Mouse (Mus musculus): ENCODE data around the gene Zfp629. TPM values are rescaled to one million over a fixed set of nuclear protein-coding genes. Genes with fewer than 3 reads are reported as not detected.
"Not testable (repeated sequence)": the region's sequence is repeated elsewhere in the genome, so short reads cannot be mapped to it uniquely, and the experiment has no call there.

The Zfp629 gene
- polyA plus RNA-seq, 1 experiment from 2014 or later, result 12.5 TPM

- Histone ChIP-seq H3K9me3 (ENCODE audit: control insufficient read depth, low read length) (no peaks in the 10 kb centered on the region), H3K27ac (ENCODE audit: low read length) (no peak overlapping the region), H3K27me3 (ENCODE audit: control insufficient read depth, insufficient read depth, low read depth, low read length) (no peaks in the 10 kb centered on the region), H3K9ac (ENCODE audit: low read length) (no peak overlapping the region), H3K4me3 (ENCODE audit: low read length) (no peak overlapping the region), H3K36me3 (ENCODE audit: control insufficient read depth, insufficient read depth, low read length) (no peaks in the 10 kb centered on the region), H3K4me1 (replicated peaks; ENCODE audit: control insufficient read depth, insufficient read depth, low read length) (no peaks in the 10 kb centered on the region), H3K4me2 (ENCODE audit: low read depth, low read length) (no peak overlapping the region)
- WGBS, result 39% methylated on average over 4 of the region's 4 CpGs
- no peak for ATAC-seq (ENCODE audit: low read depth)
These were observed 33.1 kb upstream of the Zfp629 start for GRCm38 (mm10) chr7:127648516-127649201.

DNA sequence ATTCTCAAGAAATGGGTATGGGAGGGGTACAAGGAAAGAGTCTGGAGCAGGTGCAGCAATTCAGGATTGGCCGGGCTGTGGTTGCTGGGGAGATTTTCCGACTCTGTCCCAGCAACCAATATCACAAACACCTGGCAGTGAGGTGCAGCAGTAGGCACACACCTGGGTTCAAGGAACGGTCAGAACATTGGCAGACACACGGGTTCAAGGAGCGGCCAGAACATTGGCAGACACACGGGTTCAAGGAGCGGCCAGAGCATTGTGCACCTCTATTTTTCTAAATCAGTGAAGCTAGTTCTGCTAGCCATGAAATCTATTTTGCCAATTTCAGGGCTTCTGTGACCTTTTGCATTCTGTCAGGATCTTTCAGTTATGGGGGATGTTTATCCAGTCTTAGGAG, 32.0 kb upstream of the Zfp629 start:
- H3K27ac ChIP-seq (ENCODE audit: low read length); H3K27me3 ChIP-seq (ENCODE audit: control insufficient read depth, insufficient read depth, low read depth, low read length); H3K4me3 ChIP-seq (ENCODE audit: low read length); H3K36me3 ChIP-seq (ENCODE audit: control insufficient read depth, insufficient read depth, low read length); H3K9ac ChIP-seq (ENCODE audit: low read length); H3K4me2 ChIP-seq (ENCODE audit: low read depth, low read length); ATAC-seq (ENCODE audit: low read depth); H3K4me1 ChIP-seq (replicated peaks; ENCODE audit: control insufficient read depth, insufficient read depth, low read length); H3K9me3 ChIP-seq (ENCODE audit: control insufficient read depth, low read length): not testable (repeated sequence)
- WGBS, result 80% methylated on average over 7 of the region's 7 CpGs

GRCm38 (mm10) chr7:127646363-127646762, 30.8 kb upstream of the Zfp629 start:
- Histone ChIP-seq H3K27me3 (ENCODE audit: control insufficient read depth, insufficient read depth, low read depth, low read length) (no peaks in the 10 kb centered on the region), H3K9me3 (ENCODE audit: control insufficient read depth, low read length) (no peaks in the 10 kb centered on the region), H3K4me2 (ENCODE audit: low read depth, low read length) (no peak overlapping the region), H3K4me3 (ENCODE audit: low read length) (no peak overlapping the region), H3K27ac (ENCODE audit: low read length) (no peak overlapping the region), H3K9ac (ENCODE audit: low read length) (no peak overlapping the region), H3K4me1 (replicated peaks; ENCODE audit: control insufficient read depth, insufficient read depth, low read length) (no peaks in the 10 kb centered on the region), H3K36me3 (ENCODE audit: control insufficient read depth, insufficient read depth, low read length) (no peaks in the 10 kb centered on the region)
- 75% methylated on average over 4 of the region's 4 CpGs for WGBS
- ATAC-seq (ENCODE audit: low read depth), result no peak

GRCm38 (mm10) chr7:127642254-127642653, 26.7 kb upstream of the Zfp629 start:
- H3K27ac ChIP-seq (ENCODE audit: low read length), result no peak overlapping the region
- no peak overlapping the region for H3K4me2 ChIP-seq (ENCODE audit: low read depth, low read length)
- H3K9me3 ChIP-seq (ENCODE audit: control insufficient read depth, low read length), result no peaks in the 10 kb centered on the region
- no peaks in the 10 kb centered on the region for H3K27me3 ChIP-seq (ENCODE audit: control insufficient read depth, insufficient read depth, low read depth, low read length)
- peaks cover 4% of the 10 kb centered on the region for H3K4me1 ChIP-seq (replicated peaks; ENCODE audit: control insufficient read depth, insufficient read depth, low read length)
- 52% methylated on average over 4 of the region's 4 CpGs for WGBS
- H3K4me3 ChIP-seq (ENCODE audit: low read length), result no peak overlapping the region
- H3K36me3 ChIP-seq (ENCODE audit: control insufficient read depth, insufficient read depth, low read length), result no peaks in the 10 kb centered on the region
- no peak overlapping the region for H3K9ac ChIP-seq (ENCODE audit: low read length)
- no peak for ATAC-seq (ENCODE audit: low read depth)

DNA sequence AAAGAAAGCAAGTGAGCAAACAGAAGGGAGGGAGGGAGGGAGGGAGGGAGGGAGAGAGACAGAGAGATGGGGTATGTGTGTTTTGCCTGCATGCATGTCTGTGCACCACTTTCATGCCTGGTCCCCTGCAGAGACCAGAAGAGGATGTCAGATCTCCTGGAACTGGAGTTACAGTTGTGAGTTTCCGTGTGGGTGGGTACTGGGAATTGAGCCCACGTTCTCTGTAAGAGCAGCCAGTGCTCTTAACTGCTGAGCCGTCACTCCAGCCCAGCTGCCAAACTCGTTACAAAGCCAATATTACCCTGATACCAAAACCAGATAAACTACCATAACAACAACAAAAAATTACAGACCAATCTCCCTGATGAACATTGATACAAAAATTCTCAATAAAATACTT, 25.7 kb upstream of the Zfp629 start:
- Histone ChIP-seq H3K27ac (ENCODE audit: low read length) (no peak overlapping the region), H3K4me3 (ENCODE audit: low read length) (no peak overlapping the region), H3K9me3 (ENCODE audit: control insufficient read depth, low read length) (no peaks in the 10 kb centered on the region), H3K4me2 (ENCODE audit: low read depth, low read length) (no peak overlapping the region), H3K27me3 (ENCODE audit: control insufficient read depth, insufficient read depth, low read depth, low read length) (no peaks in the 10 kb centered on the region), H3K9ac (ENCODE audit: low read length) (no peak overlapping the region), H3K36me3 (ENCODE audit: control insufficient read depth, insufficient read depth, low read length) (no peaks in the 10 kb centered on the region), H3K4me1 (replicated peaks; ENCODE audit: control insufficient read depth, insufficient read depth, low read length) (peaks cover 5% of the 10 kb centered on the region)
- ATAC-seq (ENCODE audit: low read depth), result no peak
- WGBS, result 24% methylated on average over 4 of the region's 4 CpGs

DNA sequence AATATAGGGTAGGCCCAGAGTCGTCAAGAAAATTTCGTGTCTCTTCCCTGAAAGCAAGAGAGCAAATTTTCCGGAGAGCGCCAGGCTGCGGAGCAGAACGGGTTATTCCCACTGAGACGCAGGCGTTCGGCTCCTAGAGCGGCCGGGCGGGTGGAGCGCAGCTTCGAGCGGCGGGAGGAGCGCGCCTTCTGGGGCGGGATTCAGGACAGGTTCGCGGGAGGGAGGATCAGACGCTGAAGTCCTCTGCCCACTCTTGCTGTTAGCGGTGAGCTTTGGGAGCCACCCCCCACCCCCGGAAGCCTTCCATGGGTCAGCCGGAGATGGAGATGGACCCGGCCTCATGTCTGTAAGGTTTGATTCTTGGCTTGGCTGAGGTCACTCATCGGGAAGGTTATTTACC, 21.4 kb upstream of the Zfp629 start:
- peak; percentile 93 for ATAC-seq (ENCODE audit: low read depth)
- under 1% methylated on average over 27 of the region's 27 CpGs for WGBS

DNA sequence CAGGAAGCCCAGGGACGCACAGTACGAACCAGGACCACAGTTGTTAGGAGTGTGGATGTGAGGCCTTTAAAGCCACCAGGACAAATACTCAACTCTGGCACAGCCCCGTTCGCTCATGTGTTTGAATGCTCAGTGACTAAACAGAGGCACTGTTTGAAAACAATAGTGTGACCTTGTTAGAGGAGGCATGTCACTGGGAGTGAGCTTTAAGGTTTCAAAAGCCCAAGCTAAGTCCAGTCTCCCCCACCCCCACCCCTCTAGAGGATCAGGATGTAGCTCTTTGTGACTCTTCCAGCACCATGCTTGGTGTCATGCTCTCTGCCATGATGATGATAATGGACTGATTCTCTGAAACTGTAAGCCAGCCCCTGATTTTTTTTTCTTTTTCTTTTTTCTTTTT, 15.8 kb upstream of the Zfp629 start:
- H3K27me3 ChIP-seq (ENCODE audit: control insufficient read depth, insufficient read depth, low read depth, low read length), result no peaks in the 10 kb centered on the region
- WGBS, result 76% methylated on average over 4 of the region's 4 CpGs
- no peaks in the 10 kb centered on the region for H3K9me3 ChIP-seq (ENCODE audit: control insufficient read depth, low read length)
- no peaks in the 10 kb centered on the region for H3K36me3 ChIP-seq (ENCODE audit: control insufficient read depth, insufficient read depth, low read length)
- no peak for ATAC-seq (ENCODE audit: low read depth)
- H3K9ac ChIP-seq (ENCODE audit: low read length), result no peak overlapping the region
- no peak overlapping the region for H3K27ac ChIP-seq (ENCODE audit: low read length)
- no peak overlapping the region for H3K4me3 ChIP-seq (ENCODE audit: low read length)
- H3K4me1 ChIP-seq (replicated peaks; ENCODE audit: control insufficient read depth, insufficient read depth, low read length), result no peaks in the 10 kb centered on the region
- H3K4me2 ChIP-seq (ENCODE audit: low read depth, low read length), result no peak overlapping the region

More for the DNA sequence above, 21.4 kb upstream of the Zfp629 start:
- H3K36me3 ChIP-seq (ENCODE audit: control insufficient read depth, insufficient read depth, low read length), result no peaks in the 10 kb centered on the region
- no peaks in the 10 kb centered on the region for H3K9me3 ChIP-seq (ENCODE audit: control insufficient read depth, low read length)
- H3K4me2 ChIP-seq (ENCODE audit: low read depth, low read length), result peak overlapping the region; percentile 82
- no peak overlapping the region for H3K27ac ChIP-seq (ENCODE audit: low read length)
- H3K4me1 ChIP-seq (replicated peaks; ENCODE audit: control insufficient read depth, insufficient read depth, low read length), result peaks cover 5% of the 10 kb centered on the region
- H3K27me3 ChIP-seq (ENCODE audit: control insufficient read depth, insufficient read depth, low read depth, low read length), result no peaks in the 10 kb centered on the region
- peak overlapping the region; percentile 67 for H3K4me3 ChIP-seq (ENCODE audit: low read length)
- peak overlapping the region; percentile 76 for H3K9ac ChIP-seq (ENCODE audit: low read length)

DNA sequence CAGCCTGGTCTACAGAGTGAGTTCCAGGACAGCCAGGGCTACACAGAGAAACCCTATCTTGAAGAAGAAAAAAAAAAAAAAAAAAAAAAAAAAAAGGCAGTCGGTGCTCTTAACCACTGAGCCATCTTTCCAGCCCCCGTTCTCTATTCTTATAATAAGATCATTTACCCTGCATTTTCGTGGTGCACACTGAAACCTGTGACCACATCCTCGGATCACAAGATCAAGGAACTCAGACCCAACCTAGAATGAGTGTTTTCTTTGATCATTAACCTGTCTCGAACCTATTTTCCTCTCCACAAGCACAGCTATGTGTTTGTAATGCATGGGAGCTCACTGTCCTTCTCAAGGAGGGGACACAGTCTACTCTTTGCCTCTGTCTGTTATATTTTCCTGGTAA, 13.0 kb upstream of the Zfp629 start:
- Histone ChIP-seq H3K36me3 (ENCODE audit: control insufficient read depth, insufficient read depth, low read length) (no peaks in the 10 kb centered on the region), H3K4me1 (replicated peaks; ENCODE audit: control insufficient read depth, insufficient read depth, low read length) (no peaks in the 10 kb centered on the region), H3K4me3 (ENCODE audit: low read length) (no peak overlapping the region), H3K27ac (ENCODE audit: low read length) (no peak overlapping the region), H3K9ac (ENCODE audit: low read length) (no peak overlapping the region), H3K9me3 (ENCODE audit: control insufficient read depth, low read length) (no peaks in the 10 kb centered on the region), H3K4me2 (ENCODE audit: low read depth, low read length) (no peak overlapping the region), H3K27me3 (ENCODE audit: control insufficient read depth, insufficient read depth, low read depth, low read length) (no peaks in the 10 kb centered on the region)
- WGBS, result 75% methylated on average over 5 of the region's 5 CpGs
- ATAC-seq (ENCODE audit: low read depth), result no peak

DNA sequence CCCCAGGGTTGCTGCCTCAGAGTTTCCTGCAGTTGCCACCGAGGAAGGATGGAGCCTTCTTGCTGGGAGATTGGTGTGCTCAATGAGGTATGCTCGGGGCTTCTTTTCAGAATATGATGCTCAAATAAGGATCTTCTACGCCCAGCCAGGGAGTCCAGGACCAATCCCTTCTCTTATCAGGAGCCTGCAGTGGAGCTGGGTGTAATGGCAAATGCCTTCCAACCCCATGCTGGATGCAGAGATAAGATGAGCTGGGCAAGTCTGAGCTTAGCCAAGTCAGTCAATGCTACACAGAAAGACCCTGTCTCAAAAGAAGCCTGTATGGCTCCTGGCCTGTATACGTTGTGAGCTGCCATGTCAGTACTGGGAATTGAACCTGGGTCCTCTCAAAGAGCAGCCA, 10.9 kb upstream of the Zfp629 start:
- H3K9me3 ChIP-seq (ENCODE audit: control insufficient read depth, low read length), result no peaks in the 10 kb centered on the region
- no peaks in the 10 kb centered on the region for H3K4me1 ChIP-seq (replicated peaks; ENCODE audit: control insufficient read depth, insufficient read depth, low read length)
- no peak overlapping the region for H3K27ac ChIP-seq (ENCODE audit: low read length)
- no peak overlapping the region for H3K4me2 ChIP-seq (ENCODE audit: low read depth, low read length)
- WGBS, result 88% methylated on average over 4 of the region's 4 CpGs
- H3K4me3 ChIP-seq (ENCODE audit: low read length), result no peak overlapping the region
- no peak for ATAC-seq (ENCODE audit: low read depth)
- H3K36me3 ChIP-seq (ENCODE audit: control insufficient read depth, insufficient read depth, low read length), result no peaks in the 10 kb centered on the region
- no peak overlapping the region for H3K9ac ChIP-seq (ENCODE audit: low read length)
- H3K27me3 ChIP-seq (ENCODE audit: control insufficient read depth, insufficient read depth, low read depth, low read length), result no peaks in the 10 kb centered on the region

DNA sequence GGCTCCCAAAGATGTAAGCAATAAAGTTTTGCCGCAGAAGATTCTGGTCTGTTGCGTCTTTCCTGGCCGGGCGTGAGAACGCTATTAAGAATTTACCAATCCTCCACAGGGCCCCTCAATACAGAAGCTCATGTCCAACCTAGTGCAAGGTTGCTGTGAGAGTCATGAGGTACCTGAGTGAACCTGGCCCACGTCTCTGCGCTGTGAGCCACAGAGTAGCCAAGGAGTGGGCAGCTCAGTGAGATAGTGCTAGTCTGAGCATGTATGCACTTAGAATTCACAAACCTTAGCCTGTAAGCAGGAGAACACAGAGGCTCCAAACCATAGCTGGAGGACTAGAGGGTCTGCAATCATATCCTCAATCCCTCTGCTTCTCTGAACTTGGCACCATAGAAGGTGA, 10.4 kb upstream of the Zfp629 start:
- Histone ChIP-seq H3K36me3 (ENCODE audit: control insufficient read depth, insufficient read depth, low read length) (no peaks in the 10 kb centered on the region), H3K4me3 (ENCODE audit: low read length) (no peak overlapping the region), H3K4me1 (replicated peaks; ENCODE audit: control insufficient read depth, insufficient read depth, low read length) (no peaks in the 10 kb centered on the region), H3K27ac (ENCODE audit: low read length) (no peak overlapping the region), H3K9me3 (ENCODE audit: control insufficient read depth, low read length) (no peaks in the 10 kb centered on the region), H3K9ac (ENCODE audit: low read length) (no peak overlapping the region), H3K27me3 (ENCODE audit: control insufficient read depth, insufficient read depth, low read depth, low read length) (no peaks in the 10 kb centered on the region), H3K4me2 (ENCODE audit: low read depth, low read length) (no peak overlapping the region)
- no peak for ATAC-seq (ENCODE audit: low read depth)
- 94% methylated on average over 7 of the region's 7 CpGs for WGBS

Measured in lung, embryonic 16.5 days (tissue).